Mouse (Mus musculus) gastrocnemius, postnatal 25 days (tissue): ENCODE measurements around the gene Ncam2. TPM values are rescaled to one million over a fixed set of nuclear protein-coding genes. Genes with fewer than 3 reads are reported as not detected.
"Not testable (repeated sequence)": the region's sequence is repeated elsewhere in the genome, so short reads cannot be mapped to it uniquely, and the experiment has no call there.

Experiments
- DNase-seq: peaks from one replicate; pipeline ENCODE4 v3.0.0; 2022
- total RNA-seq, 2 experiments: library from RNA; stranded (reverse); gene quantifications; 1 replicate in 1 of 2; 2 replicates in 1 of 2; pipeline ENCODE4 v1.2.3; 2021

Ncam2 gene
- total RNA-seq, 2 experiments from 2014 or later: 0.08 TPM; not detected in 1

DNA sequence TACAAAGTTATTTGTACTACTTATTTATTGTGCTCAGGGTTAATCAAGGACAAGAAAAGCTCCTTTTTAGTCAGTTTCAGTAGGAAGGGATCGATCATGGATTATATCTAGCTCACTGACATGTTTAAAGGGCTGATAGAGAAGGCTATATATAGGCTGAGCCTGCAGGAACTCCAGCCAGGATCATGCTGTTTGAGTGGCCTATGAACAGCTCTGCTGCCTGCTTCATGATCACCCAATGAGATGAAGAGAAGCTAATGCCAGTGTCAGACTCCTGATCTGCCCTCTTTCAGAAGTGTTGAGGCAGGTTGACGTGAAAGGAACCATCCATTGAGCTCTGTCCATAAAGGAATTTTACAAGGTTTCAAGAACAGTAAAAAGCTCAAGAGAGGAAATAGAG lies 103.3 kb downstream of the Ncam2 start:
- no peak for DNase-seq

DNA sequence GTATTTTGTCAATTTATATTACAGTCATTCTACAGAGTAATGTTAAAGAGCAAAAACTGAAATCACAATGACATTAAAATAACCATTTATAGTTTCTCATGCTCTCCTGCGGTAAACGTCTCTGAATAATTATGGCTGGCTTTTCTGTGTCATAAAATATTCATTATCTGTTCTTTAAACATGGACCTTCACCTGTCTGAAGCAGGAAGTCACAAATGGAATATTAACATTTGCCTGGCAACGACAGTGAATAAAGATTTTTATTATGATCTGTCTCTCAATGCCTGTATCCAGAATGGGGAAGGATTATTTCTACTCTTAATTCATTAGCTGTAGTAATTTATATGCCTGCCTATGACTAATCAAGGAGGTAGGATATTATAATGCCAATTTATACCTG lies 108.7 kb downstream of the Ncam2 start:
- DNase-seq: no peak

DNA sequence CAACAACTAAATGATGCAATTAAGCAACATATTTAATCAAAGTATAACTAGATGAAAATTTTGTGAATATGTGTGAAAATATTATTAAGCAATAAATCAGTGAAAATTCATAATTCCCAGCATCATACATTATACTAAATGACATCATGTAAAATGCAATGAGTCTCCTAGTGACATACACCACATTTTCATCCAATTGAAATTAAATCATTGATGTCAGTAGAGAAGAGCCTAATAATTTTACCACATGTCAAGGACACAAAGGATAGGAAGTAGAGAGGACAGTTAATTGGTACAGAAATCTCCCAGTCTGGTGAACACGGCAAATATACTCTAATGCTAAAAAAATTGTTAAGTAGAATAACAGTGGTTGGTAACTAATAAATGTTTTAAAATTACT lies 118.5 kb downstream of the Ncam2 start:
- no peak for DNase-seq

DNA sequence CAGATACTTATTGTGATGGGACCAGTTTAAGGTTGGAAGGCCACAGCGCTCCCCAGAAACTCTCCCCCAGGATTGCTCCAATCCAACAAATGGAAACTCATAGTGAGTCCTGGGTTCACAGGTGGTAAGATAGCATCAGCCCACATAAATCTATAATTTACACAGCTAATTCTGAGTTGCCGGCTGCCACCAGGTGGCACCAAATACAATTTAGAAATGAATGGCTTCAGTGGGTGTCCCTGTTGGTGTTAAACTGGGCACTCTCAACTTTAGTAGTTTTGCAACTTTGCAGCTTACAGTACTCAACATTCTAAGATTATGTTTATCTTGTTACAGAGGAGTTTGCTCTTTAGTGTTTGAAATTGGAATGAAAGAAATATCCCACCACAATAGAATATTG lies 130.0 kb downstream of the Ncam2 start:
- no peak for DNase-seq

DNA sequence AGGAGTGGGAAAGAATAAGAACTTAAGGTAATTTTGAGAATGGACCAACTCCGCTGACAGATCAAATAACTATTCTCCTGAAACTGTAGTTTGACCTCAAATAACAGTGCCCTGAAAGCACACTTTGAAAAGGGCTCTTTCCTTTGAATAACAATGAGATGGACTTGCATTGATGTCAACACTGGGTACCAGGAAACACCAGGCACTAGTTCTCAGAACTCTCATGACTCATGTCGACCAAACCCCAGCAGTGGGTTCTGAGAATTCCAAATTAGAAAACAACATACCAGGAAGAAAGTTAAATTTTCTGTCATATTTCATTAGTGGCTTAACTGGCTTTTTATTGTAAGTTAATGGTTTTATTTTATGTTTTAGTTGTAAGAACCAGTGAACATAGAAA lies 165.4 kb downstream of the Ncam2 start:
- no peak for DNase-seq

DNA sequence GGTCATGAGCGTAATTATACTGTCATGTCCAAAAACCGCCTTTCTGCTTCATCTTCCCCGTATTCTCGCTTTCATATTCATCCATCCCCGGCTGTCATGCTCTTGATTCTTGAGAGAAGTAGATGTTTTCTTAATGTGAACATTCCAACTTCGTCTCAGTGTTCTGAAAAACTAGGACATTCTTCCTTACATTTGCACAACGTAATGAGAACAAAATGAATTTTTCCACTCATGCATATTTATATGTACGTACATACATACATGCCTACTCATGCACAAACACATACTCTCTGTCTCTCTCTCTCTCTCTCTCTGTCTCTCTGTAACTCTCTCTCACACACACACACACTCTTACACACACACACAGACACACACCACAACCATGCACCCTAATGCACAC lies 173.7 kb downstream of the Ncam2 start:
- DNase-seq: no peak

DNA sequence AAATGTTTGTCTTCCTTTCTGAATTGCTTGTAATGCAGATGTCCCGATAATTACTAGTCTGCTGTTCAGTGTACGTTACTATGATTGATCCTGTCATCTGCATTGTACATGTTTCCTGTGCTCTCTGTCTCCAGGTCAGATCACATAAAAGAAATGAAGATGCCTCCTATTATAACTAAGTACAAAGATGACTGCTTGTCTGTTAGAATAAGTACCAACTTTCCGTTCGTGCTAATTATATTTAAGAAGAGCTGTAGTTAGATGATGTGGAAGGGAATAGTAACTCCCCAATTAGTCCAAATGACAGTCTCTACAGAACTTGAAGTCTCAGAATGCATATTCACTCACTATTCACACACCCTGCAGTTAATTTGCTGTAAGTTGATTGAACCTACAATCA lies 179.9 kb downstream of the Ncam2 start:
- DNase-seq: no peak

DNA sequence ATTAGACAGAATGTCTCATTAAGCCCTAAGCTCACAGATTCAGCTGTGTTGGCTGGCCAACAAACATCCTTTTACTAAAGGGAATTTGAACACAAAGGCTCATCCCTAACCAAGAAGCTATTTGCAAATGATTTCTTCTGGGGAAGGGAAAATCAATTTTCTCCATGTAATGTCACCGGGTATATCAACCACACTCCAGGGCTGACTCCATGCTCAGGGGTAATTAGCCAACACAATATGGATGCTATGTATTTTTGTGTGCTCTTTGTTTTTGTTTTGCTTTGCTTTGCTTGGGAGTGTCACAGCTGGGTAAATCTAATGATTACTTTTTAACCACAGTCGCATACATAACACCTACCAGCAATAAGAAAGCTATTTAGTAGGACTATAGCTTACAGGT lies 188.1 kb downstream of the Ncam2 start:
- DNase-seq: no peak

DNA sequence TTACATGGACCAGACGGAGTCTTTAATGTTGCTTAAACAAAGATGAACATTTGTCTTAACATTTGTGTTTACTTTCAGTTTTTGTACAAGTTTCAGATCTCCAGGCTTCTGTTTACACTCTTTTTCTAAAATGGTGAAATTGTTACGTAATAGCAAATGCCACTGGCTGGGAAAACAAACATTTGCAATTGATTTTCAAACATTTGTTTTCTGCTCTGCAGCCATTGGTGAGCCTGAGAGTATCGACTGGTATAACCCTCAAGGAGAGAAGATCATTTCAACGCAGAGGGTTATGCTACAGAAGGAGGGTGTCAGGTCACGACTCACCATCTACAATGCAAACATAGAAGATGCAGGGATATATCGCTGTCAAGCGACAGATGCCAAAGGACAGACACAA lies 234.1 kb downstream of the Ncam2 start:
- no peak for DNase-seq

DNA sequence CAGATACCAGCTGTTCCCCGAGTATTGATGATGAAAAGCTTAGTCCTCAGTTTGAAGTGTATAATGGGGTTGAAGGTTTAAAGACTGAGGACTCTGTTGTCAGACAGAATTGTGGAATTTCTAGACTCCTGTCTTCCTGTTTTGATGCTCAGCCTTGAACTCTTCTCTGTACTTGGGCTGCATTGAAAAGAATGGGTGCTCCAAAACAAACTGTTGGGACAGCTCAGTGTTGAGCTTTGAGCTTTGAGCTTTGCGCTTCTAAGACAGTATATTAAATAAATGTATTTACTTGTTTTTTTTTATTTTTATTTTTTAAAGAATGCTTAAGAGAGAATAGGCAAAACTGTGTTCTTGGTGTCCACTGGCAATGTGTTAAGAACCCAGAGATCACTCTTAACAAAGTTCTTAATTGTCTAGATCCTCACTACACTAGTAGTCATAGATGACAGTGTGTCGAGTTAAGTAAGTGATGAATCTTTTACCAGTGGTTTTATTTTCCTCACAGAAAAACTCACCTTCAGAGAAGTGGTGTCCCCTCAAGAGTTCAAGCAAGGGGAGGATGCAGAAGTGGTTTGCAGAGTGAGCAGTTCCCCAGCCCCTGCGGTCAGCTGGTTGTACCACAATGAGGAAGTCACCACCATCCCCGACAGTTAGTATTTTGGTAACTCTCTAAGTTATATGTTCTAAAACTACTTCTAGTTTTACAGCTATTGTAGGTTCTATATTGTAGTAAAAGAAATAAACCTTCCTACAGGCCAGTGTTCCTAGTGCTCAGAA lies 236.8 kb downstream of the Ncam2 start:
- DNase-seq: no peak

DNA sequence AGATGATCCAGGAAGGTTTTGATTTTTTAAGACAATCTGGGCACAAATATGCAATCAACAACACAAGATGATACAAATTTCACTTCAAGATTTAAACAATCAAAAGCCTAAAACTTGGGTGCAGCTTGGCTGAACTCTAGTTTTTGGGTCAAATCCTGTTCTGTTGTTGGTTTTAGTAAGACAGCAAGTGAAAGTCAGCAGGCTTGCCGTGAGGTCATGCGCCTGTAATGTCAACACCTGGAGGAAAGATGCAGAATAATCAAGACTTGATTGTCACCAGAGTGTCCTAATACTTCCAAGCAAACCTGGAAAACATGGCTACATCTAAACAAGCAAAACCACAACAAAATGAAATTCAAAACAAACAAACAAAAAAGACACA lies 237.4 kb downstream of the Ncam2 start:
- no peak for DNase-seq

DNA sequence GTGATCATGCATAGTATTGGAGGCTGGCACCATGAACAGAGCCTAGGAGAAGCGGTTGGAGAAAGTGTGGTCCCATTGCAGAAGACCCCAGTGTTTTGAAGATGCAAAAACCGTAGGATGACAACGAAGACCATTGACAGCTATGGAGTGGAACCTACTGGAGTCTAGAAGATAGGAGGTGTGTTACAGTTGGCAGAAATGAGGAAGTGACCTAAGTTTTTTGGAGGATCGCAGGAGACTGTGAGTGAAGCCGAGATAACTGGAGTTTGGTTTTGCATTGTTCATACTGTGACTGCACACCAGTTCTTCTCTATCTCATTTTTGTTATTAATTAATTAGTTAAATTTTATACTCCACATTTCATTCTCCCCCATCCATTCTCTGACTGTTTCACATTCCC lies 250.4 kb downstream of the Ncam2 start:
- no peak for DNase-seq

DNA sequence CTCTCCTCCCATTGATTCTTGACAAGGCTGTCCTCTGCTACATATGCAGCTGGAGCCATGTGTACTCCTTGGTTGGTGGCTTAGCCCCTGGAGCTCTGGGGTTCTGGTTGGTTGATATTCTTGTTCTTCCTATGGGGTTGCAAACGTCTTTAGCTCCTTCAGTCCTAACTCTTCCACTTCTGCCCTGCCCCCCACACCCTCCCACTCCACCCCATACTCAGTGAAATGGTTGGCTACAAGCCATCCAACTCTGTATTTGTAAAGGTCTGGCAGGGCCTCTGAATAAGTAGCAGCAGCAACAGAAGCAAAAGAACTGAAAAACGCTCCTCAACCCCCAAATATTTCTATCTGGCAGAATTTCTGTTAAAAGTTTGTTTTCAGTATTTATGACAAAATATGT lies 252.5 kb downstream of the Ncam2 start:
- DNase-seq: no peak

DNA sequence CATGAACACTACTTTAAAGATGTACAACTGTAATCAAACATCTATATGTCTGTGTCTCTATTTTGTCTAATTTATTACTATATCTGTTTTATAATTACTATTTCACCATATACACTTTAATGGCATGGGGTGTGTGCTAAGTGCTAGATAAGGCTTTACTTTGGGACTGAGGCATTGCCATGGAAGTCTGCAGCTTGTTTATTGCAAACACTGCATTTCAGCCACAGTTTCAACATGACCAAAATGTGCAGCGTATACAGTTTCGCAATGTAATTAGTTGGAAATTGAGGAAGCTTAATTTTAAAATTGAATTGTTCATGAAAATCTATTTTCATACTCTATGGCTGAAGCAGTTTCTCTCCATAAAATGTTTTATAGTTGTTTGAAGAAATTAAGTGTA lies 254.0 kb downstream of the Ncam2 start:
- DNase-seq: no peak

DNA sequence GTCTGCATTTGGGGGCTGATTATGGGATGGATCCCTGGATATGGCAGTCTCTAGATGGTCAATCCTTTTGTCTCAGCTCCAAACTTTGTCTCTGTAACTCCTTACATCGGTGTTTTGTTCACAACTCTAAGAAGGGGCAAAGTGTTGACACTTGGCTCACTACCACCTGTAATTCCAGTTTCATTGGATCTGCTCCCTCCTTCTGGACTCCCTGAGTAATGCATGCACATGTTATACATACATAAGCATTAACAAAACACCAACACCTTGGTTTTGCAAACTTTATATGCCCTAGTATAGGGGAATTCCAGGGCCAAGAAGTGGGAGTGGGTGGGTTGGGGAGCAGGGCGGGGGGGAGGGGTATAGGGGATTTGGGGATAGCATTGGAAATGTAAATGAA lies 262.2 kb downstream of the Ncam2 start:
- DNase-seq: not testable (repeated sequence)

DNA sequence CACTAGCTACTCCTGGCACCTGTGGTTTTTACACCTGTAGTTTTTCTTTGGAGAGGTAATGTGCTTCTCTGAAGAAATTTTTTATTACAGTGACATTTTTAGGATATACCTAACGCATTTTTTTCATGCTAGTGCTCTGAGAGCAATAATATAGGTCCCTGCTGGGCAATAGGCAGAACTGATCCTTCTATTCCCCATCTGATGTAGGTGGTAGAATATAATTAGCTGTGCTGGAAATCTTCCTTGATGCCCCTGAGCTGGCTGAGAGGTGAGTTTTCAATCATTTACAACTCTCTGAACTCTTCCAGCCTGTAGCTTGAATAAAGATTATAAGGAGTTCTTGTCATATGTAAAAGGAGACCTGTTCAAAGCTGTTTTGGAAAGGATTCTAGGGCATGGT lies 272.4 kb downstream of the Ncam2 start:
- no peak for DNase-seq

DNA sequence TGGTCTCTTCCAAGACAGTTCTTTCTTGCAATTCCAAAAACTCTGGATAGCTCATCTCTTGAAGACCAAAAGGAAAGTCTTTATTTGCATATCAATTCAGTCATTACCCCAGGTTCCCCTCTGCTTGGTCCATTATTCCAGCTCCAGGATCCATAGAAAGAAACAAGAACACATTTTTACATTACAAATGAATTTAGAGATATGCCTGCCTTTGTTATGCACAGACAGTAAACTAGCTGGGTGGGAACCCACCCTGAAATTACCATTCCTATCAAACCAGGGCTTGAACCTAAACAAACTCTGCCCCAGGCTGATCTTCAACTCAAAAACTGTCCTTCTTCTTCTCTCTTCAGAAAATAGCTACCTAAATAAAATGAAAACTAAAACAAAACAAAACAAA lies 280.6 kb downstream of the Ncam2 start:
- DNase-seq: no peak

DNA sequence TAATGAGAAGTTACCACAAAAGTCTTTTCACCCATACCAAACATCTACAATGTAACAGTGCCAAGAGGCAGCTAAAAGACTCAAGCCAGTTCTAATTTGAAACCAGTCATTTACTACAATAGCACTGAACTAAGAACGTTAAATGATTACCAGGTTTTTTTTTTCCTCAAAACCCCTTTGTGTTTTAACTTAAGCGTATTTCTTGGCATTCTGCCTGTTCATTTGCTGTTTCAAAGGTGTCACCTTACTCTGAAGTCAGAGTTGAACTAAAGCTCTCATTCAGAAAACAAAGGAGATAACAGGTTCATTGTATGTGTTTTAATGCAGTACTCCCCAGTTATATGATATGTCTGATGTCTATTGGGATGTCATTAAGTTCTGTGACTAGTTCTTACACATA lies 295.6 kb downstream of the Ncam2 start:
- no peak for DNase-seq

DNA sequence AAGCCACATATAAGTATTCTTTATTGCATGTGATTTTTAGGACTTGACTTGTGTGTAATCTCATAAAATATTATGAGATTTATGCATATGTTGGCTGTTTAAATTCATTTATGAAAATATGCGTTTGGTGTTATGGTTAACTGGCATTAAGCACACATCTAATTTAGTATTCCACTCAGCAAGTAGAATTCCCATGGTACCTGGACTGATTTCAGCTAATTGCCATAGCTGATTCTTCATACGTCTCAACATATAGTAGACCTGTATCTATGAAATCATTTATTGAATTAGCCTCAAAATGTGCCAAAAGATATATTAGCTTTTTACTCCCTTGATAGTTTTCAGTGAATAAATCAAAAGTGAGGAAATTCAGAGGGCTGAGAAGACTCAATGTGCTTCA lies 302.1 kb downstream of the Ncam2 start:
- no peak for DNase-seq

DNA sequence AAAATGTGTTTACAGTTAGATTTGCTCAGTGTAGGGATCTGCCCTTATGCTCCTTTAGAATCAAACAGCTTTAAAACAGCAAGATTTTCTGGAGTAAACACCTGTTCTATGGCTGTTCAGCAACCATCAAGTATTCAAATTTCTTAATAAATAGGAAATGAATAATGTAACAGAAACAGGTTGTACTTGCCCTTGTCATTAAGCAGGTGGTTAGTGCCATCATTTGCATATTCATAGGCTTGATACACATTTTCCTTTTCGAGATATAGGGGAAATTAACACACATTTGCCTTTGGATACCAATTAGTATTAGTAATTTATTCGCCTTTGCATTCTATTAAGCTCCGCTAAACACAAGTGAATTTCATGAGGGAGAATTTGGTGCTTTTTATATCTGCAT lies 335.7 kb downstream of the Ncam2 start:
- DNase-seq: no peak

DNA sequence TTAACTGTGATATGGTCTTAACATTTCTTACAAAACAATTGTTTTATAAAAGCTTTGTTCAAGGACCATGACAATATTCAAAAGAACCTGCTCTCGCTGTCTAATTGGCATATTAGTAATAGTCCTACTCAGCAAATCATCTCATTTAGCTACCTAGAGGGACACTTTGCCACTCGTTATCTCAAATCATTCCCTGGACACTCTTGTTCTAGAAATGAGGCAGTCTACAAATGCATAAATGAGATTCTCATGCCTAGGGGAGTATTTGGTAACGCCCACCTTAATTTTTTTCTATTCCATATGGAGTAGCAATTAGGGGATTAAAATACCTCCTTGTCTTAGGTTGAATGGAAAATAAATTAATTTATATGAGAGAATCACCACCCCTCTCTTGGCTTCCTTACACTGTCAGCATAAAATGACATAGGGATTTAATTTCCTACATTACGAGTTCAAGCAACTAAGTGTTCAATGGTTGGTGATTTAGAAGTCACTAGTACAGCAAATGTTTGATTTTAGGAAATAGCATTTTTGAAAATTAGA lies 387.1 kb downstream of the Ncam2 start:
- DNase-seq: no peak

DNA sequence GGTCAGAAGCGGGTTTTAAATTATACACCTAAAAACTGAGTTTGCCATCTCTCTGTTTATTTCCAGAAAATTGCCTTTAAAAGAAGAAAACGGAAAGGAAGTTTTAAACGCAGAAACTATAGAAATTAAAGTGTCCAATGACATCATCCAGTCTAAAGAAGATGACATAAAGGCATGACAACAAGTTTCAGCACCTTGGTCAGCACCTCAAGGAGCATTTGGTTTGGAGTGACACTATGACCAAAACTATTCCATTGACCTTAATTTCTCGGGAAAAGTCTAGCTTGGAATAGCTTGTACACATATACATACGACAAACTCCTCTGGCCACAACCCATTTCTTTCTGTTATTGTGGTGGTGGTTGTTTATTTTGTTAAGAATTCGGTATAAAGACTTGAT lies 422.8 kb downstream of the Ncam2 start:
- DNase-seq: no peak

DNA sequence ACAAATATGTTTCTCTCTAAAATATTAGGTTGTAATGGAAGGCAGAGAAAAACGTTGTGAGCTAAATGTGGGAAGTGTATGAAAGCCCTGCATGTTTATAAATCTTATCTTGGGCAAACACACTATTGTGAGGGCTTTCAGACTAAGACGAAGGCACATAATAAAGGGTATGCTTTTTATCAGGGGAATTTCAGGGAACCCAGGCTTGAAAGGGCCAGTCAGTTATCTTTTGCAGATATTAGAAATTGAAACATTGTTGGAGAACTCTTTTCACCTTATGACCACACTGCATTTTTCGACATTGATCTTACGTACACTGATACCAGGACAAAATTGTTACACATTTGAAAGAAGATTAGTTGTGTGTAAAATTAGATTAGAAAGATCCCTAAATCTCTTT lies 423.3 kb downstream of the Ncam2 start:
- no peak for DNase-seq

DNA sequence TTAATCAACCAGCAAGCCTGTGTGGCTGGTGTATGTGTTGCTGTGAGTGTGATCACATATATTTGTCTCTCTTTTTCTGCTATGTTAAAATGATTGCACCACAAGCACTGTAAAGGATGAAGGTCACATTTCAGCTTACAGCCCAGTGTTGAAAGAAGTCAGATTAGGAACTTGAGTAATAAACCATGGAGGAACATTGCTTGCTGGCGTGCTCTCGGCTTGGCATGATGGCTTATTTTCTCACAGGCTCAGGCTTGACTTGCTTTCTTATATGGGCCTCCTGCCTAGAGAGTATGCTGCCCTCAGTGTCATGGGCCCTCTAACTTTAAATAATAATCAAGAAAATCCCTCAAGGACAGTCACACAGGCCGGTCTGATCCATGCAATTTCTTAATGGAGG lies 449.8 kb downstream of the Ncam2 start:
- no peak for DNase-seq

DNA sequence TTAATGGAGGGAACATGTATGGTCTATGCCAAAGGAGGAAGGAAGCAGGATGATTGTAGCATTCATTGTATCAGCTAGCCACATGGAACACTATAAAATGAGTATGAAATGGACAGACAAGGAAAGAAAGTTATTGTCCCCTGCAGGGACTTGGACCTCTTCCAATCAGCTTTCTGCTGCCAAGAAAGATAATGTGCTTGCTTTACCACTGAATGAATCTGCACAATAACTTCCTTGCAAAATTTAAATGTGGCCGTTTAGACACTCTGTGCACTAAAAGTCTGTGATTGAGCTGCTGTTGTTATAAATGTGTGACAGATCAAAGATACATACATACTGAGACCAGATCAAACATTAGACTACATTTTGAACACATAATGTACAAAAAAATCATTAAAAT lies 451.1 kb downstream of the Ncam2 start:
- no peak for DNase-seq
